Mouse (Mus musculus): ENCODE measurements around the gene Cenpv. TPM values are rescaled to one million over a fixed set of nuclear protein-coding genes. Genes with fewer than 3 reads are reported as not detected.

Gene Cenpv
- total RNA-seq, 2 experiments from 2014 or later, result 19.5 to 25.5 TPM

- no peak for DNase-seq
These were observed 15.2 kb upstream of the Cenpv start for GRCm38 (mm10) chr11:62554163-62554855.

DNA sequence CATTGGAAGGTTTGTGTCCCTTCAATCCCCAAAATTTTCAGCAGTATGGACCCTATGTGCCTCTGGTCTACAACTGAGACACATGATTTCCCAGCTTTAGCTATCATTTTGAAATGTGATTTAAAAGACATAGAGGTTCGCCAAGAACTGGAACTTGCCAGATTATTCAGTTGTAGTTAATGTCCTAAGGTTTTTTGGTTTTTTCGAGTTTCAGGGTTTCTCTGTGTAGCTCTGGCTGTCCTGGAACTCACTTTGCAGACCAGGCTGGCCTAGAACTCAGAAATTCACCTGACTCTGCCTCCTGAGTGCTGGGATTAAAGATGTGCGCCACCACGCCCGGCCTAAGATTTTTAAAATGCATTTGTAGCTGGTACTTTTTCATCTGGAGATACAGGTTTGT, 14.6 kb upstream of the Cenpv start:
- no peak for DNase-seq

GRCm38 (mm10) chr11:62553186-62553585, 14.1 kb upstream of the Cenpv start:
- DNase-seq, result no peak

DNA sequence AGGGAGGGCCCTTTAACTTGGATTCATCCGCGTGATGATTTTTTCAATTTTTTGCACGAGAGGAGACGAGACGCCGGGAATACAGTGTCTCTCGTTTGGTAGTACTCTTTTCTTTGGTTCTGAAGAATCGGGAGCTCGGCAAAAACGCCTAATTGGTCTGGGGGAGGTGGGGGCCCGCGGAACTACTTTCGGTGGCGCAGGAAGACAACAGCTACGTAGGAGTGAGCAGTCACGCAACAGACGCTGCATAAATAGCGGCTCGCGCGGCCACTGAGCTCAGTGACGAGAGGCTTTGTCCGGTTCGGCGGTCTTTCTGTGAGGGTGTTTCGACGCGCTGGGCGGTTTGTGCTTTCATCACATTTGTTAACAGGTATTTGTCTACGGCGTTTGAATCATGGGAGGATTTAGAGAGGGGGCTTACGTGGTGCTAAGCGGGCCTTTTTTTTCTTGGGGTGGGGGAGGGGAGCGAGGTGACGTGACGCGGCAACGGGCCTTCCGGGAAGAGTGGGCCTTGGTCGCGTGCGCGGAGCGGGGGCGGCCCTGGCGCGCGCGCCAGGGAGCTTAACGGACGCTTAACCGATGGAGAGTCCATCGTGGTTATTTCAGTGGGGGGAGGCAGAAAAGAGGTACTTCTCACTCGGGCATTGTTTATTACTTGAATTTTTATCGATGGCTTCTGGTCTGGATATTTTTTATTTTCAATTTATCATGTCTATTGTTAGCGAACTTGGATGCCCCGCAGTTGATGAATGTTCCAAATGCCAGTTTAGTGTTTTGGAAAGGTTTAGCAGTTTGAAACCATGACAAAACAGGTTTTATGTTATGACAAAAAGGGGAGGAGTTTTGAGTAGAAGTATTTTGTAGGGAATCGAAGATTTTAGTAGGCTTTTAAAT, 12.4 kb upstream of the Cenpv start:
- DNase-seq, result peak; percentile 92 to 96

- peak; percentile 99 for DNase-seq
These were observed 11.7 kb upstream of the Cenpv start, which contains the start of gene Ubb for GRCm38 (mm10) chr11:62550727-62551225. Gene Ubb, plus strand, starts transcription at chr11:62551171.

- DNase-seq, result peak; percentile 80 to 83
These were observed 11.2 kb upstream of the Cenpv start for GRCm38 (mm10) chr11:62550227-62550685.

DNA sequence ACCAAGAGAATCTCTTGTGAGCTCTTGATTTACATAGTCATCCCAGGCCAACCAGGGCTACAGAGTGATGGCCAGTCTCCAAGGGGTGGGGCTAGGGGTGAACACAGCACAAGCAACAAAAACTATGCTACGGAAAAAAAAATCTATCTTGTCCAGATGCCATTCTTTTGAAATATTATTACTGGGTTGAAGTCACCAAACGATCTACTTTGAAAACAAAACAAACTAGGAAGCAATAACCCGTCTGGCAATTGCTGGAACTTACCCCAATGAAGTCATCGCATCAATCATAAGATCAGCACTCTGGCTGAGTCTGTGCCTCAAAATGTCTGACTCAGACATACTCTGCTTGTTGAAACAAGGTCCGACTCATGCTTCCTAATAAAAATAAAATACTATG, 10.7 kb upstream of the Cenpv start:
- peak; percentile 87 to 89 for DNase-seq

DNA sequence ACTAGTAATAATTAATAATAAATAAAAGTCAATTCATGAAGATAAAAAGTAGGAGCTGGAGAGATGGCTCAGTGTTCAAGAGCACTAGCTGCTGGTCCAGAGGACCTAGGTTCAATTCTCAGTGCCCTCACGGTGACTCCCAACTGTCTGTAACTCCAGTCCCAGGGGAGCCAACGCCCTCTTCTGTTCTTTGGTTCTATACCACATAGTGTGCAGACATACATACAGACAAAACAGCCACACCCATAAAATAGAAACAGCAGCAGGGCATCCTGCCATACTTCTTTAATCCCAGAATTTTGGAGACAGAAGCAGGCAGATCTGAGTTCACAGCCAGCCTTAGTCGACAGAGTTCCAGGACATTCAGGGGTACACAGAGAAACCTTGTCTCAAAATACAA, 4.9 kb upstream of the Cenpv start:
- no peak for DNase-seq

DNA sequence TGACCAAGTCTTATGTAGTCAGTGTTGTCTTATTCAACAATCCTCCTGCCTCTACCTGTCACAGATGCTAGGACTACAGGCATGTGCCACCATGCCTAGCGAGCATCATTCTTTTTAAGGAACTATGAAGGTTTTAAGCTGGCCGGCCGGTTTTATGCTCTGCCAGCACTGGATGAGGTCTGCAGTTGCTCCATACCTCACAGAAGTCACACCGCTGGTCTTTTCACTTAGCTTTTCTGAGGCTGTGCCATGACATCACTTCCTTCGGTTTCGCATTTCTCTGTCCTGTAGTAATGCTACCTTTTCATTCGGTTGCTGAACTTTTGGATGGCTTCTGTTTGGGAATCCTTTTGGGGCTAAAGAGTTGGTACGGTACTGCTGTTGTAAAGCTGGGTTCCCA, 2.5 kb upstream of the Cenpv start:
- DNase-seq, result no peak

DNA sequence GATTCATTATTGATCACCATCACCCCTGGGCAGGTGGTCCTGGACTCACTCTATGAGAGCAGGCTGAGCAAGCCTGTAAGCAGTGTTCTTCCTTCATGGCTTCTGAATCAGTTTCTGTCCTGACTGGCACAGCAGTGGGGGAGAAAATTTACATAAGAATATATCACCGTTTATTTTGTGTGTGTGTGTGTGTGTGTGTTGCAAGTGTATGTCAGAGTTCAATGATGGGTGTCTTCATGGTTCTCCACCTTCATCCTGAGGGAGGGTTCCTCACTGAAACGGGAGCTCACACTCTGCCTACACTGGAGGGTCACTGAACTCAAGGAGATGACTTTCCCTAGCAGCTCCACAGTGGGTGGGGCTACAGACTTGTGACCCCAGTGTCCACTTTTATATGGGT, 1.9 kb upstream of the Cenpv start:
- DNase-seq, result no peak

GRCm38 (mm10) chr11:62540167-62540566, 1.1 kb upstream of the Cenpv start:
- DNase-seq, result no peak

DNA sequence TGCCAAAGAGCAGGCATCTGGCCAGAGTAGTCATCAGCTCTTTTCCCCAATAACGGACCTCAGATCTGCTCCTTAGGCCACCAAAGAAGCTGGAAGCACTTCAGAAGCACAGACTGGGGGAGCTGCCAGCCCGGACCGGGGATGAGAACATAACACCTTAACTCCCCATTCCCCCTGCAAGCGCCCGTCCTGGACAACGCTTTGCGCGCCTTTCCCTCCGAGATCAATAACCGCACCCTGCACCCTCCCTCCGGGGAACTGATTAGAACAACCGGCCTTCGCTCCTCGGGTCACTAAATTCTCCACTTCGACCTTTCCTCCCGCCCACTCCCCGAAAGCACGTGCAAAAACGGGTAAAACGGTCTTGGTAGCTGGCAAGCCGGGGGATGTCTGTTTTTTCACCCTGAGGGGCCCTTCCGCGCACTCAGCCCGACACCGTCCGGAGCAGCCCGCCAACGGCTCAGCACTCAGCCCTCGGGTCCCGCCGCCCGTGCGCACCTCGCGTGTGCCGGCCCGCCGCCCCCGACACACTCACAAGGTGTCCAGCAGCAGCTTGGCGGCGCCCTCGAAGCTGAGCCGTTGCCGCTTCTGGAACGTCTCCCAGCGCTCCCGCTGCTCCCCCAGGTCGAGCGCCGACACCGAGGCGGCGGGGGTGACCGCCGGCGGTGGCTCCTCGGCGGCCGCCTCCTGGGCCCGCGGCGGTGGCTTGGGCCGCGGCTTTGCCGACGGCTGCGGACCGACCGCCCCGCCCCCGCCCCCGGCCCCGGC, 556 bp downstream of the Cenpv start:
- peak; percentile 61 to 74 for DNase-seq

DNA sequence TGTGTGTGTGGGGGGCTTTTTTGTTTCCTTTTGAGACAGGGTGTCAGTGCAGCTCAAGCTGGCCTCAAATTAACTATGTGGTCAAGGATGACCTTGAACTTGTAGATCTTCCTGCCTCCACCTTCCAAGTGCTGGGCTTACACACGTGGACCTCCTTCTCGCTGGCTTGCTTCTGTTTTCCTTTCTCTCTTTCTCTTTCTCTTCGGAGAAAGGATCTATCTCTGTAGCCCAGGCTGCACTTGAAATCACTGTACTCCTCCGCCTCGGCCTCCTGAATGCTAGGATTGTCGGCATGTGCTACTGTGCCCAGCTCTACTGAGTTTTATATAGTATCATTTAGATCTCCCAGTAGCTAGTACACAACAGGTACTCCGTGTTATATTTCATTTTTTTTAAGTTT, 1.5 kb downstream of the Cenpv start:
- no peak for DNase-seq

- DNase-seq, result no peak
These were observed 2.0 kb downstream of the Cenpv start for GRCm38 (mm10) chr11:62537089-62537488.

- DNase-seq, result no peak
These were observed 16.8 kb downstream of the Cenpv start for GRCm38 (mm10) chr11:62522283-62522682.

GRCm38 (mm10) chr11:62518991-62519390, 20.1 kb downstream of the Cenpv start:
- DNase-seq, result no peak

GRCm38 (mm10) chr11:62513311-62513710, 25.8 kb downstream of the Cenpv start:
- DNase-seq, result no peak

- no peak for DNase-seq
These were observed 26.5 kb downstream of the Cenpv start for GRCm38 (mm10) chr11:62512529-62513080.

DNA sequence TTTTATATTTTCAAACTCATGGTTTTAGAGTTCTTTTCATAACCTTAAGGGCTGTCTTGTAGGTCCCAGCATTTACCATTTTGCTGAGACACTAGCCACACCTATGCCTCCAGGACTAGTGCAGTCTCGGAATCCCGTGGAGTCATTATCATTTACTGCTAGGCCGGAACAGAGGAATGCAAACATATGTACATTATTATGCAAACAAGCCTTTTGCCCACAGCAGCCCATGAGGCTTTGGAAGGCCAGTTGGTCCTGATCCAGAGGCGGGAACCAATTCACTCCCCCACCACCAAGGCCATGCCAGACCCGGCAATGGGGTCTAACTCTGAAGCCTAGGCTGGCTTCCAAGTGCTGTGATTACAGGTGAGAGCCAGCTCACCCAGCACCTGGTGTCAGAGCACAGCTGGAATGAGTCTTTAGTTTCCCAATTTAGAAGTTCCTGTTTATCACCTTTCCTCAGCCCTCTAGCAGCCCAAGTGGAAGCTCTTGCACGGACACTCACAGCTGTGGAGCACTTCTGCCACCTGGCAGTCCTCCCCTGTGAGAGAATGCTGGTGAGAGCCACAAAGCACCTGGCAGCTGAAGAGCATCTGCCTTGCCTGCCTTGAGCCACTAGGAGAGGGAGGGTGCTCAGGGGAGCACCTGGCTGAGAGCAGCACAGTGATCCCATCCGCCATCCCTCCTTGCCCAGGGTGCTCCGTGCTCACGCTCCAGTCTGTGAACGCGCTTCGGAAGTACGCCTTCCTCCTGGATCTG, 27.4 kb downstream of the Cenpv start:
- no peak for DNase-seq

- no peak for DNase-seq
These were observed 28.1 kb downstream of the Cenpv start for GRCm38 (mm10) chr11:62510956-62511355.

DNA sequence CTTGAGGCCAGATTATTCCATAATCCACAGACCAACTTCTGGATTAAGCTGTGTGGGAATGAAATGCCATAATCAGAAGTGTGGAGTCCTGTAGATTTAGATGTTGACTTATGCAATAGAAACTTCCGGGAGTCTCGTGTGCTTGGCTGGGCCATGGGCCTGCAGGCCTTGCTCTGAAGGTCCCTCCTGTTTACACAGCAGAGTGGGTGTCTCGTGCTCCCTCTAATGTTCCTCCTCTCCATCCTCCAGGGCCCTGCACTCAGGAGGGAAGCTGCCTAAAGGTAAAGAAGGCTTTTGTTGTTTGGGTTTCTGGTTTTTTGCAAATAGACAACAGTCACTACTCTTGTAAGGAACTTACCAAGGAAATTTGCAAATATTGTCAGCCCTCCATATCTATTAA, 29.5 kb downstream of the Cenpv start:
- DNase-seq, result no peak
